In genomic region chr3:62527160-62527559, GRCm38 (mm10) we compare ENCODE assay signal across 10 mouse cellular contexts. TPM values are rescaled to one million over a fixed set of nuclear protein-coding genes. Genes with fewer than 3 reads are reported as not detected.
DNase-seq lines count a peak whose midpoint lies in the region; ATAC-seq and TF ChIP-seq lines count a peak whose summit lies in the region.
"Had no signal": no experiment of that assay in that cellular context is flagged by ENCODE, and none has a peak within 500 bp of the region (broad histone marks: within the 10 kb centered on the region; RNA-seq: fewer than 3 reads in every experiment).

No protein-coding gene starts in this region.

- no peak overlapping the region for H3K27ac ChIP-seq in kidney, postnatal 0 days
- H3K27ac ChIP-seq in midbrain, embryonic 13.5 days: no peak overlapping the region
- H3K27ac ChIP-seq: macrophage had no signal

- H3K4me1 ChIP-seq in kidney, postnatal 0 days (replicated peaks; ENCODE audit: insufficient read depth, low read length): no peaks in the 10 kb centered on the region
- no peaks in the 10 kb centered on the region; the same call in none of the 2 replicates for H3K4me1 ChIP-seq in E14TG2a.4 (replicated peaks; ENCODE audit: low read depth, low read length)
- no peaks in the 10 kb centered on the region for H3K4me1 ChIP-seq in midbrain, embryonic 13.5 days (replicated peaks)

- no peak overlapping the region for H3K9ac ChIP-seq in kidney, postnatal 0 days (ENCODE audit: low read depth, low read length)
- H3K9ac ChIP-seq in midbrain, embryonic 13.5 days (replicated peaks): no peak overlapping the region

- TF ChIP-seq CTCF in kidney, postnatal 0 days (IDR thresholded peaks at IDR 0.05; ENCODE audit: low read depth): peak; percentile 73
- TF ChIP-seq CTCF in E14TG2a.4 (conservative IDR thresholded peaks at IDR 0.05; ENCODE audit: low read length): peak; percentile 52
- peak; percentile 34; the same call in 1 of the 2 replicates for TF ChIP-seq CTCF in brain, embryonic 14.5 days (IDR thresholded peaks at IDR 0.05; ENCODE audit: borderline replicate concordance, extremely low read depth, insufficient read depth, insufficient read length)

- DNase-seq in kidney, postnatal 0 days (ENCODE audit: low spot score): peak; percentile 58
- DNase-seq in kidney, adult 11 months: no peak
- peak; percentile 67 for DNase-seq in brain, embryonic 14.5 days (ENCODE audit: low read depth)
- no peak for DNase-seq in urinary bladder, postnatal 36 days (ENCODE audit: low spot score in 2 of 2)
- DNase-seq in ovary, postnatal 14 days (ENCODE audit: low spot score): no peak
- no peak for DNase-seq in spleen, postnatal 10 days (ENCODE audit: low spot score in 2 of 2)

- no peaks in the 10 kb centered on the region for H3K9me3 ChIP-seq in kidney, postnatal 0 days (replicated peaks; ENCODE audit: low read length)
- peaks cover 30% of the 10 kb centered on the region for H3K9me3 ChIP-seq in E14TG2a.4 (ENCODE audit: low read length)
- H3K9me3 ChIP-seq in midbrain, embryonic 13.5 days: no peaks in the 10 kb centered on the region

- TF ChIP-seq POLR2A in brain, embryonic 14.5 days (IDR thresholded peaks at IDR 0.05; ENCODE audit: borderline replicate concordance, extremely low read depth, insufficient read depth, insufficient read length, poor library complexity, severe bottlenecking): no peak

- H3K4me3 ChIP-seq in kidney, postnatal 0 days (replicated peaks; ENCODE audit: low read depth, low read length): no peak overlapping the region
- H3K4me3 ChIP-seq in E14TG2a.4 (replicated peaks; ENCODE audit: low read length): no peak overlapping the region
- H3K4me3 ChIP-seq in midbrain, embryonic 13.5 days (replicated peaks): no peak overlapping the region
- H3K4me3 ChIP-seq: erythroblast, embryonic 14.5 days had no signal

- no peak for ATAC-seq in kidney, postnatal 0 days (replicated peaks; ENCODE audit: low FRiP score, low read depth)
- peak; percentile 48; the same call in 1 of the 2 replicates for ATAC-seq in midbrain, embryonic 13.5 days

- 35% methylated on average over 4 of the region's 4 CpGs for WGBS in kidney, postnatal 0 days
- 49% methylated on average over 4 of the region's 4 CpGs for WGBS in midbrain, embryonic 13.5 days

- no peak overlapping the region for H3K4me2 ChIP-seq in kidney, postnatal 0 days (ENCODE audit: low read length)
- H3K4me2 ChIP-seq in midbrain, embryonic 13.5 days (replicated peaks): no peak overlapping the region

- no peaks in the 10 kb centered on the region for H3K36me3 ChIP-seq in kidney, postnatal 0 days (ENCODE audit: insufficient read depth, low read length)
- no peaks in the 10 kb centered on the region for H3K36me3 ChIP-seq in E14TG2a.4 (ENCODE audit: insufficient read depth, low read length)
- H3K36me3 ChIP-seq in midbrain, embryonic 13.5 days: no peaks in the 10 kb centered on the region

- no peaks in the 10 kb centered on the region for H3K27me3 ChIP-seq in kidney, postnatal 0 days (ENCODE audit: insufficient read depth, low read length)
- no peaks in the 10 kb centered on the region for H3K27me3 ChIP-seq in E14TG2a.4 (ENCODE audit: insufficient read depth, low read length)
- no peaks in the 10 kb centered on the region for H3K27me3 ChIP-seq in midbrain, embryonic 13.5 days

RNA-seq across cellular contexts. Expression of gene Dhx36, which starts 20.4 kb away (rescaled TPM):
- polyA plus RNA-seq in kidney, postnatal 0 days (2015; fragmentation: Nextera tagmentation; extraction: Ambion mirVana): 24.1 and 25.0 TPM in 2 replicates
- 57.3 and 58.6 TPM in 2 replicates for polyA plus RNA-seq in brain, embryonic 14.5 days (2012; rRNA removed)
- 50.2 and 50.8 TPM in 2 replicates for polyA plus RNA-seq in midbrain, embryonic 13.5 days (2015; fragmentation: Nextera tagmentation; extraction: Ambion mirVana)

Comparison
In these comparisons a context has a peak if more than half of its experiments do, and no peak if none do; other contexts are left out.
1. DNase-seq: peak in kidney, postnatal 0 days (single experiment) and brain, embryonic 14.5 days (single experiment); none in kidney, adult 11 months (single experiment), urinary bladder, postnatal 36 days (0 of 2), ovary, postnatal 14 days (single experiment) and spleen, postnatal 10 days (0 of 2).
2. Peak in every context shown above with its lines, with median percentiles within 50 percentile points of each other: CTCF ChIP-seq.